Mouse (Mus musculus): ENCODE results near the gene Cdc14a.
"Not testable (repeated sequence)": the region's sequence is repeated elsewhere in the genome, so short reads cannot be mapped to it uniquely, and the experiment has no call there.

The Cdc14a gene

DNA sequence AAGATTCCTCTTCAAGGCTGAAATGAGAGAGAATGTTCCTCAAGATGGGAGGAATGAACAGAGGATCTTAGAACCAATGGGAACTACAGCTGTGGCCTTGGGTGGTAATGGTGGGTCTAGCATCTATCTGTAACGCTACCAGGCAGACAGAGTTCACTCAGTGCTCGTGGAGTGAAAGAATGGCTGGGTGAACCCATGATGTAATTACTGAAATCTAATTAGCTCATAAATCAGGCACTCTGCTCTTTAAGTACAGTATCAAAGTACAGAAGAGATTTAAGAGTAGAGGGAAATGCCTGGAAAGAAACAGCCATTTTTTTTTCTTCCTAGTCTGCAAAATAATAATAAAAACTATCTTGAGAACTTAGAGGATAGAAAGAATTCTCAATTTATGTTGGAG, 57.7 kb downstream of the Cdc14a start:
- no peak for DNase-seq

DNA sequence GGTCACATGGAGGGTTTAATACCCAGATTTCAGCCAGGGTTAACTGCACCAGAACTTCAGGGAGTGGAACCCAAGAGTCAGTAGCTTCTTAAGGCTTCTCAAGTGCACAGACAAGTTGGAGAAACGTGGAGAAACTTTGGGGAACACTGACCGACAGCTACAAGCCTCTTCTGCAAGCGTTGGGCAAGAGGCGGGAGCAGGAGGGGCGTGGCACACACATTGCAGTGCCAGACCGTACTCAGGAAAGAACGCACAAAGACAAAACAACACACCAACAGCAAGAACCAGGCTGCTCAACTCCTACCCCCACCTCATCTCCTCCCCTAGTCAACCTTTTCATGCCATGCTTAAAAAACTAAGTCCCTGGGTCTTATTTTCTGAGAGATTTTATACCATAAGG, 61.9 kb downstream of the Cdc14a start:
- DNase-seq, result no peak

DNA sequence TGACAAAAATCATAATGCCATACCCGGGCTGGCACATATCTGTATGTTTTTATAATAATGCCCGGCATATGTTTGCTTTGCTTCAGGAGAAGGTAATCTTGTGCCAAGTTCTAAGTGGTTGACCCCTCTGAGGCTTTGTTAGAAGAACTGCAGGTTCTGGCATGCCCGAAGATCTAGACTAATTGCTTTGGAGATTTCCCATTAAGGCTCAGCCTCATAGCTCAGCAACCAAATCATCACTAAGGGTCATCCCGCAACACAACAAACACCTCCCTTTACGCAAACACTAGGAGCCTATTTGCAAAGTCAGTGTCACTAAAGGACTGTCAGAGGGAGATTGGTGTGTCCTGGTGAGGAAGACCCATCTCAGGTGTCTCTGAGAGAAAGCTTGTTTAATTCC, 62.7 kb downstream of the Cdc14a start:
- DNase-seq, result no peak

DNA sequence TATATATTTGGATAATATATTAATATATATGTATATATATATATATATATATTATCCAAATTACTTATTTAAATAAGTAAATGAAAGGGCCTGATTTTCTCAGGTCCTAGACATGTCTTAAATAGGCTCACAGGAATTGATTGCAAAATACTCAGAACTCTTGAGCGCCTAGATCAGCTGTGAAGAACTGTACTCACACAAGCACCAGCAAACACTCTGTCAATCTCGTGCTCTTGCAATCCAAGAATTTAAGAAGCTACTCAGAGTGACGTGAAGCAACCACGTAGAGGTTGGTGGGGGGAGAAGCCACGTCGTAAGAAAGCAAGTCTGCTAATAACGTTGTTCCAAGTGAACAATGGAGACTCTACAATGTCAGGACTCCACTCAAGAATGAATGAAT, 66.0 kb downstream of the Cdc14a start:
- no peak for DNase-seq

DNA sequence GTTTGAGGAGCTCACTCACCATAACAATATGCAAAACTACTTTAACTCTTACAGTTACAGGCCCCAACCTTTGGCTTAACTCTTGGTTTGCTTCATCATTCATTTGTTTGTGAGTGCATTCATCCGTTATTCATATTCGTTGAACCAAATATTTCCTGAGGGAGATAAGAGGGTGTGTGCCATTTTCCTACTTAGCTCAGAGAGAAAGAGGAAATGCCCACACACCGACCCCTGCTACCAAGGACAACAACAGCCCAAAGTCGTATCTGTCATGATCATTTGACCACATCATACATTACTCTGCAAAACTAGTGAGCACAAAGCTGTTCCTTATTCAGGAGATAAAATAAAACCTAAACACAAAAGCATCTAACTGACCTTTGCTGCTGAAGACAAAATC, 66.7 kb downstream of the Cdc14a start:
- DNase-seq, result no peak

DNA sequence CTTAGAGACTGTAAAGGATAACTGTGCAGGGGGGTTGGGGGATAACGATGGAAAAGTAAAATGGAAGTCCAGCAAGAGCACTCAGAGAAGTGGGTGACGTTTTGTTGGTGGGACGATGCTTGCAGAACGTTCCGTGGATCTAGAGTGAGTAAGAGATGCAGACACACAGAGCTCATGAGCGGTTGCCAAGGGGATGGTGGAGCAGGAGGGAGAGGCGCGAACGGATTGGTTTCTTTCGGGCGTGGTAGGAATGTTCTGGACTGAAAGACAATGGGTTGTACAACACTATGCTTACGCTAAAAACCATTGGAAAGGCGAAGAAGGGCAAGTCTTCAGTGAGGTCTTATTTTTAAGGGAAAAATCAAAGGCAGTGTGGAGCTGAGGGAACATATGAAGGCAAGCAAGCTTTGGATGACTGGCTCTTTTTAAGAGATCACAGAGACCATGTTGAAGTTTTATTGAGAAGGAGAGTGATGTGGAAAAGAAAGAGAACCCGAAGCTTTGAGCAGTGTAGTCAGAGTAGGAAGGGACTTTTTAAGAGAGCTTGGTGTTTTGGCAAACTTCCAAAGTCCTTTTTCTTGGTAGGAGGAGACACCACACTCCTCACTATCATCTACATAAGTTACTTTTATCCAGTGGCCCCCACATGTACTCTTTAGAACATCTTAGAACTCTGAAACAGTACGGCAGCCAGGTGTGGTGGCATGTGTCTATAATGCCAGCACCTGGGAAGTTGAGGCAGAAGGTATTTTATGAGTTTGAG, 68.6 kb downstream of the Cdc14a start:
- DNase-seq, result no peak

DNA sequence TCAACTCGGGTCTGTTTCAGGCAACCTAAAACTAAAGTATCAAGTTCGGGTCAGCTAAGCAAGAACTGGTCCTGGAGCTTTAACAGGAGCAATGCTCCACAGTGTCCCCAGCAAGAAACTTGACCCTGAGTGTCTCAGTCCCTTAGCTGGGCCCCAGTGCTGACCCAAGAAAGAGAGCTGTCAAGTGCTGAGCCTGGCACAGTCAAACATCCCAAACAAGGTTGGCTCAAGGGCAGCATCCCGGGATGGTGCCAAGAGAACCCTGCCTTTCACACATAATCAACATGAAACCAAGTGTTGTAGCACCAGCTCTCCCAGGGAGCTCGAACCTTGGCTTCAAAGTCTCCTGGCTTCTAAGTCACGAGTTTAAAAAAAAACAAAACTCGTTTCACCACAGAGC, 71.3 kb downstream of the Cdc14a start:
- peak in 1 of 2 experiments; percentile 33 for DNase-seq

DNA sequence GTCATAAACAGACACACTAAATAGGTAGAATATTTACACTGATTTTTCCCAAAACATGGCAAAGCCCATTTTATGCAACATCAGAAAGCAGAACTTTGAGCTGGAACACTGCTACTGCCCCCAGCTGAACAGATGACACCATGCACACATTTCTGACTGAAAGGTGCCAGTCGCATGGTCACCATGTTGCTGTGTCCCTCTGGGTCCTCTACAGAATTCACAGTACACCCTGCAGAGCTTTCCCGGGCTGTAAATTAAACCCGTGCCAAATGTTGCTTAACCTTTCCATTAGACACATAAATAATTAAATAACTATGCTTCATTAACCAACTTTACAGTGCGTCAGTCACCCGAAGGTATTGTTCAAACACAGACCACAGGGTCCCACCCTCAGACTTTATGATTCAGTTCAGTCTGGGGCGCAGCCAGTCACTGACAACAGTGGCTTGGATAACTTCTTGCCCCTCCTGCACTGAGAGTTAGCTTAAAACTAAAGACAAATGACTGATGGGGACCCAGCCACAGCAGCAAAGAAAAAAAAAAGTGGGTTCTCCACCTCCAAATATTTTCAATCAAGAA, 73.4 kb downstream of the Cdc14a start:
- DNase-seq, result no peak

DNA sequence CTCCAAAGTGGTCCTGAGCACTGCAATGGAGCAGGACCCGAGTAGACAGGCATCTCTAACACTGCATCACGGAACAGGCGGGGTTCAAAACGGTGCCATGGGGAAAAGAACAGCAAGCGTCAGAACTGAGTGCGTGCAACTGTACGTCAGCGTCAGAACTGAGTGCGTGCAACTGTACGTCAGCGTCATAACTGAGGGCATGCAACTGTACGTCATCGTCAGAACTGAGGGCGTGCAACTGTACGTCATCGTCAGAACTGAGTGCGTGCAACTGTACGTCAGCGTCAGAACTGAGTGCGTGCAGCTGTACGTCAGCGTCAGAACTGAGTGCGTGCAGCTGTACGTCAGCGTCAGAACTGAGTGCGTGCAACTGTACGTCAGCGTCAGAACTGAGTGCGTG, 76.3 kb downstream of the Cdc14a start:
- DNase-seq, result not testable (repeated sequence)

DNA sequence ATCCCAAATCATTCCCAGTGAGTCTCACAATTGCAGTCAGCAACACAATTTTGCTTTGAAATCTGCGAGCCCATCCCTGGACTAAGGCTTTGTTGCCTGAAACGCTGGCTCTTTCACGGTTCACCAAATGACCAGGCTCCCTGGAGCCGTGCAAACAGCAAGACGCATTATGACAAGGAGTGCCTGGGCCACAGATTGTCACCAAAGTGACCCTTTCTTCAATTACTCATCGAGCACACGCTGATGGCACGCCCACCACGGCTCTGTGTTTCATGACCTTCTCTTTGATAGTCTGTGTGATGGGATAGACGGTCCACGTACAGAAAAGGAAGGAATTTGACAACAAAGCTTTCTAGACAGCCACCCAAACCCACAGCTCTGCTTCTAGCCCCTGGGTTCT, 78.6 kb downstream of the Cdc14a start:
- DNase-seq, result no peak

DNA sequence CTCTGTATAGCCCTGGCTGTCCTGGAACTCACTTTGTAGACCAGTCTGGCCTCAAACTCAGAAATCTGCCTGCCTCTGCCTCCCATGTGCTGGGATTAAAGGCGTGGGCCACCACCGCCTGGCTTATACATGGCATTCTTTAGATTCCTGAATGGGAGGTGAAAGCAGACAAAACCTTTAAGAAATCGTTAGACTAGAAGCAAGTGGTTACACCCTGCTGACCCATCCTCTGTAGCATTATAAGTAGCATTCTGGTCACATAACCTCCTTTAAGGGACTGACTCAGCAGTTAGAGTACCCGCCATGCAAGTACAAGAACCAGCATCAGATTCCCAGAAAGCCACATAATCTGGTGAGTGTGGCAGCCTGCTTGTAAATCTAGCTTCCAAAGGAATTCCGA, 81.6 kb downstream of the Cdc14a start:
- no peak for DNase-seq

DNA sequence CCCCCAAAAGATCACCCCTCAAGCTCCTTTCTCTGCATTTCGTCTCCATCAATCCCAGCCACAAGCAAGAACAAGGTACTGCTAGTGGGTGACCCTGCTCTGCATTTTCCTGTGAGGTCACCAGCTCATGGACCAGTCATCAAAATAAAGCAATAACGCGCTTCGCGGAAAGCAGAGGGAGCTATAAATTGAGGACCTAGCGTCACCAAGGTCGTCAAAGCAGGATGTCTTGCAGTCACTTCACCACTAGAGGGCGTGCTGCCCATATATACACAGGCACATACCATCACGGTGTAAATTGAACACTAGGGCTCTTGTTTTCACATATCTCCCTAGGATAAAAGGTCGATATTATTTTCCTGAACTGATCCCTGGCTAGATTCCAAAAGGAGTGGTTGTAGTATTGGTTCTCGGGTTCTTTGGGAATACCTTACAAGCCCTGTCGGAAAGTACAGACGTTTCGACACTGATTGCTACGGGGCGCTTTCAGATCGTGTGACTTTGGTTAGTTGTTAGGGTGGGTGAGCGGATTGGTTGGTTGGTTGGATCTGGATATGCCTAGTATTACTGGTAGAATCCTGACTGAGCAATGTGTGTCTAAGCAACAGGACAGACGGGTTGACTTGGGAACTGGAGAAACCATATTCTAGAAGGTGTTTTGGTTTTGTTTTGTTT, 82.7 kb downstream of the Cdc14a start:
- DNase-seq, result peak; percentile 71 to 77

DNA sequence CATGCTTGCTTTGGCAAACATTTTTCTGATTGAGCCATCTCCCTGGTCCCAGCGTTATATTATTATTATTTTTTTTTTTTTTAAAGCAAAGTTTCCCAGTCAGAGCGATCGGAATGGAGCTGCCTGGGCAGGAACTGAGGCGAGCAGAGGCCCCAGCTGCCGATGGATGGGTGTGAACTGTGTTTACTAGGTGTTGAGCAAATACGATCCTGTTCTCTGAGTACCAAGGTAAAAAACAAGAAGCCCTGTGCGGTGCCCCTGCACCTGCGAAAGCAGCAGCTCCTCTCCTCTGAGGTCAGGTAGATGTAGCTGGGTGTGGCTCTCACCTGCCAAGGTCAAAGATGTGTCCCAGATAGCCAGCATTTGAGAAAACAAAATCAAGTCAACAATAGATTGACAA, 83.6 kb downstream of the Cdc14a start:
- no peak for DNase-seq

DNA sequence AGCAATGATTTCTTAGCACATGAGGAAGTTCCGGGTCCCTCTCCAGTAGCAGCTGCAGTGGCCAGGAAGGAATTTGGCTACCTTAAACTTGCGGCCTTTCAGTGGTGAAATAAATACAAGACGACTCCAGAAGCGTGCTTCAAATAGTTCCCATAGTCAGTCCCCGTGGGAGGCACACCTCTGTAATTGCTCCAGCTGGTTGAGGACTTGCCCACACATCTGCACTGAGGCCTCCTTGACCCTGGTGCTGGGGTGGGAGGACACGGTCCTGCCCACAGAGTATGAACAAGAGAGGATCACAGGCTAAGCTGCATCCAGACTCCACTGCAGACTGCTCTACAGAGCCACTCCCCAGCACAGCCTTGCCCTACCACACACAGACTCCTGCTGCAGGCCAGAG, 85.2 kb downstream of the Cdc14a start:
- DNase-seq, result no peak

DNA sequence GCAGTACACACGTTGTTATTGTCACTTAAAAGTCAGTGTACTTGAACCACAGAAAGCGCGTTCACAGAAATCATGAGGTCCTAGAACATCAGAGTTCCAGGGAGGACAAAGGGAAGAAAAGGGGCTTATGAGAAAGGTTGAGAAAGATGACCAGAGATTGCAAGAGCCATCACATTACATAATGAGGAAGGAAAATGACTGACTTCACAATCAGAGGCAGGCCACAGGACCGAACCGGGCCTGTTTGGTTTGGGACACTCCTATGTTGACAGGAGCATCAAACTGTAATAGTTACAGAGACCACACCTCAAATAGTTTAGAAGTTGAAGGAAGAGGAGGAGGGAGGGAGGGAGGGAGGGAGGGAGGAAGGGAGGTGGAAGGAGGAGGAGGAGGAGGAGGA, 86.0 kb downstream of the Cdc14a start:
- no peak for DNase-seq

DNA sequence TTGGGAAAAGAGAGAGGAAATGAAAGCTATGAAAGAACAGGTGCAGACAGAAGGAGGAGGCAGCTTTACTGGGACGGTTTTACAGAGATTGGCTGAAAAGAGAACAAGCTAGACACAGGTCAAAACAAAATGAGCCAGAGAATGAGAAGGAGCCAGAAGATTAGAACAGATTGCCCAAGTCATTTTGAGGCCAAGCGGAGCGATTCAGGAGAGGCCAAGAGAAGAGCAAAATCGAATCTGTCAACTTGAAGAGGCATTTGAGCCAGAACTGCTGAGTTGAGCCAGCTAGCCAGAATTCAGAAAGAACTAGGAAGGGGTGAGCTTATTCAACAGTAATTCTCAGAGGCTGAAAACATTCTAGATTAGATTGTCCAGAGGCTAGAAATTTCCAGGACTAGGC, 88.8 kb downstream of the Cdc14a start:
- DNase-seq, result peak; percentile 38 to 44

DNA sequence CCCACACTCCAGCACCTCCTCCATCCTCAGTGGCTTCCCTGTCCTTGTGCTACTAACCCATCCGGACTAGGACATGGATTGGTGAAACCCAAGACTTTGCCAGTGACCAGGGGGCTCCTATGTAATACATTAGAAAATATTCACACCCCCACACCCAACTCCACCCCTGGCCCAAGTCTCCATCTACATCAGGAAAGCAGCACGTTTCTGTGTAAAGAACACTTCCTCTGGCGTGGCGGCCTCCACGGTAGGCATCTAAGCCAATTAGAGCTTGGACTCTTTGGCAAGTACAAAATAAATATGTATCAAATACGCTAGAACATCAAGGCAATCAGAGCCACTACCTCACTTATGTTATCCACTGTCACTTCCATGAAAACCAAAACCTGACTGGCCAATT, 90.1 kb downstream of the Cdc14a start:
- no peak for DNase-seq

DNA sequence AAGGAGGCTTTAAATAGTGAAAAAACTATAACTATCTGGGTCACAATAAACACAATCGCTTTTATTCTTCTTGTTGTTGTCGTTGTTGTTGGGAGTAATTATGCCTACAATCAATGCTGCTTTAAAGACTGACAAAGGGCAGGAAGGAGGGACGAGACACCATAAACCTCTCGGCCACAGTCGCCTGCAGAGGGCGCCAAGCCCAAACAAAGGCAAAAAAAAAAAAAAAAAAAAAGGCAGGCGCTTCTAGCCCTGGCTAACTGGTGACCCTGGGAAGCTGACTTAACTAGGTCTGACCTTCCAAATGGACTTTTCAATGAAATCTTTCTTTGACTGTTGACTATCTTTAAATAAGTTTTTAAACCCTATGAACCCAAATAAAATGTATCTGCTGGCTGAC, 90.6 kb downstream of the Cdc14a start:
- DNase-seq, result peak; percentile 69 to 75

DNA sequence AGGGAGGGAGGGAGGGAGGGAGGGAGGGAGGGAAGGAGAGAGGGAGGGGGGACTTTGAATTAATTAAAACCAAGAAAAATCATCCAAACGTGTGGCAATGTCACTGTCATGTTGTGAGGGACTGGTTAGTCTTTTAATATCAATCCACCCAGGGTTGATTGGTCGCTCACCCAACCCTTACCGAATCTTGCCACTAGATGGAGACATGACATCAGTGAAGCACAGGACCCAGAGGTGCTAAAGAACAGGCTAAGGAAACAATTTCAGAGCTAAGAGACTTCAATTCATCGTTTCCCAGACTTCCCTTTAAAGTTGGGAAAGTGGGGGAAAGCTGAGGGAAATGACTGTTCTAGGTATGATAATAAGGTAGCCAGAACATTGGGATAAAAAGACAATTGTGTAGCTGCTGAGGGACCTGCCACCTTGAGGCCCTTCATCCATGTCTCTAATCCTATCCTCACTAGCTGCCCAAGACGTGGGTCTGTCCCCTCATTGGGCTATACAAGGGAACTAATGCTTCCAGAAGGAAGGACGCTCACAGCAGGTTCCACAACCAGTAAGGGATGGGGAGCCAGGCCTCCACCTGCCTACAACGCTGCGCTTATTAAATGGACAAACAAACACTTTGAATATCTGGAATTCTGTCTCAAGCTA, 91.9 kb downstream of the Cdc14a start:
- DNase-seq, result peak; percentile 82 to 87

DNA sequence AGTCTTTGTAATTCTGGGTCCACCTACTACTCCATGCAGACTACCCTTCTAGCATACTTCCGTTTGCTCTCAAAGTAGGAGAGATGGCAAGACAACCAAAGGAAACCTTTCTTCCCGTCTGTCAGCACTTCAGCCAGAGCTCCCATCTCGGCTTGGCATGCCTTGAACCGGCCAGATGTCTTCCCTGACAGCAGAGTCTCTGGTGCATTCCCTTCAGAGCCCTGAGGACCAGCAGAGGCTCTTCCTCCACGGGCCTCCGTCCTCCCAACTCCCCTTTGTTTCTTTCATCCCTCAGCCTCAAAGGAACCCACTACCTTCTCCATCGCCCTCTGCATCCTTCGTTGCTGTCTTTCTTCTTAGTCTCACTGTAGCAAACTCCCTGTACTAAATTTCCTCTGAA, 93.9 kb downstream of the Cdc14a start:
- peak; percentile 38 to 51 for DNase-seq

DNA sequence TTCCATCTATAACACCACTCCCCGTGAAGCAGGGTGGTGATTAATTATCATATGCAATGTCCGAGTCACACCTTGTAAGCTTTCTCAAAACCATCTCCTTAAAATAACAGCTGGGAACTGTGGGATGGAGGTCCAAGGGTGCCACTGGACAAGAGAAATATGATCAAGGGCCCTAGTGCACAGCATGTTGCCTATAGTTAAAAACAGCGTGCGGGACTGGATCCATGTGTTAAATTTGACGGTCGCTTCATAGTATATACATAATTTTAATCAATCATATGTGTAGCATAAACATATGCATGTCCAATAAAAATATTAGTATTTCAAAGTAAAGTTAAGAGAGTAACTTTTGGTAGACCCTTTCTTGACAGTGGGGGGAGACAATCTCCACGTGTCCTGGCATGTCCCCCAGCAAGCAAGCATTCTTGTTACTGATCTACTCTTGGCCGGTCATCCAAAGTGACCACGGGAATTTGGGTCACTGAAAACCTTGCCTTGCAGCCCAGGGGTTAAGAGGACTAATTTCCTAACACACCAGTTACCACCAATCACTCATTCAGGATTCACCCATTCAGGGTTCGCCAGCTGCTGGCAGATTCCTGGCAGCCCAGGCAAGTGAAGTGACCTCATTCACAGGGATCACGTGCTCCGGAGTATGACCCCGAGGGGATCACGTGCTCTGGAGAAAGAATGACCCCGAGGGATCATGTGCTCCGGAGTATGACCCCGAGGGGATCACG, 94.6 kb downstream of the Cdc14a start:
- DNase-seq, result peak; percentile 22 to 30

DNA sequence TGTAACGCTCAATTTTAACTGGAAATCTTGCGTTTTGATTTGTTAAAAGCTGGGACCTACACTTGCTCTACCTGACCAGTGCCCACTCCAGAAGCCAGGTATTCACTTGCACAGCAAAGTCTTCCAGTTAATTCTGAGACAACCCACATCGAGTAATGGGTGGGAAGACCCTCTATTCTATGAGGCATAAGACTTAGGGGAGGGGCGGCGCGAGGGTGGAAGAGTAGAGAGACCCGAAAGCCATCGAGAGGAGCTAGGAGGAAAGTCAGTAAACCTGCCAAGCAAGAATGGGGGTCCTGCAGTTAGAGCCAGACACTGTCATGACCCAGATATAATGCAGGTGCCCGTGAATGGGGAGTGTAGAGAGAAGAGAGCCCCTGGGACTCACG, 96.2 kb downstream of the Cdc14a start:
- DNase-seq, result peak in 1 of 2 experiments; percentile 17

DNA sequence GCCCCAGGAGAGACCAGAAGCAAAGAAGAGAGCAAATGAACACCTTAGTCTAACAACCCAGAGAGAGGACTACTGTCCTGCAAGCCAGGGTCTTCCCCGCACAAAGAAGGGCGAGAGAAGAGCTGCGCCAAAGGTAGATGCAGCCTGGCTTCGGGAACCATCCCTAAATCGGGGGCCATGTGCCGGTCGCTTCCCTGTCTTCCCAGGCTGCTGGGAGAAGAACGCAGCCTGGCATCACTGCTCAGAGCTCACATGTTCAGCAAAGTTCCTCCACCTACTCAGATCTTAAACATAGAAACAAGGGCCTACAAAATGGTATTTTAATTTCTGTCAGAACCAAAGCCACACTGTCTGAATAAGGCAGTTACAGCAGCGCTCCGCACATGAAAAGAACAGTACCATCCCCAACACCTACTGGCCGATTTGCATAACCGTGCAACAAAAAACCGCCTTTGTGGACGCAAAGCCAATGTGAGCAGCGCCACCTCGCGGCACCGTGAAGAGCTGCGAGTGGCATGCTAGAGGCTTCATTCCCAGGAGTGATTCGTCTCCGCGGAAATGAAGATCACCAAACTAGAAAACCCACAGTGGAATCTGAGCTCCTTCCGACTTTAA, 96.7 kb downstream of the Cdc14a start:
- DNase-seq, result peak; percentile 94 to 95

All from cerebellum, postnatal 10 days (tissue).